Mouse (Mus musculus) left cerebral cortex, postnatal 36 days (tissue): Measurements from ENCODE around the gene F830045P16Rik. TPM values are rescaled to one million over a fixed set of nuclear protein-coding genes. Genes with fewer than 3 reads are reported as not detected.
"Not testable (repeated sequence)": the region's sequence is repeated elsewhere in the genome, so short reads cannot be mapped to it uniquely, and the experiment has no call there.

Experiments
- DNase-seq, 2 experiments: peaks; one replicate each; pipeline ENCODE4 v3.0.0; 2021 to 2022; ENCODE audit warnings: low spot score in 2 of 2, mixed read lengths in 1 of 2
- intact Hi-C: fragments of 180-260 bp; cut with DNase I; formaldehyde crosslinking; loops from one replicate; pipeline ENCODE4 v1.15.1; 2025
- total RNA-seq, 2 experiments: library from RNA; stranded (reverse); gene quantifications; 2 replicates each; pipeline ENCODE4 v1.2.3; 2021

The F830045P16Rik gene
- total RNA-seq, 2 experiments from 2014 or later, result 0.68 to 1.1 TPM

- intact Hi-C loops, result no loop called here
- no peak for DNase-seq
Measured at GRCm38 (mm10) chr2:129513546-129514400, 22.6 kb downstream of the F830045P16Rik start.

DNA sequence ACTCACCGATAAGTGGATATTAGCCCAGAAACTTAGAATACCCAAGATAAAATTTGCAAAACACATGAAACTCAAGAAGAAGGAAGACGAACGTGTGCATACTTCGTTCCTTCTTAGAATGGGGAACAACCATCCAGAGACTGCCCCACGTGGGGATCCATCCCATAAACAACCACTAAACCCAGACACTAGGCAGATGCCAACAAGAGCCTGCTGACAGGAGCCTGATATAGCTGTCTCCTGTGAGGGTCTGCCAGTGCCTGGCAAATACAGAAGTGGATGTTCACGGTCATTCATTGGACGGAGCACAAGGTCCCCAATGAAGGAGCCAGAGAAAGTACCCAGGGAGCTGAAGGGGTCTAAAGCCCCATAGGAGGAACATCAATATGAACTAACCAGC lies 24.3 kb downstream of the F830045P16Rik start:
- intact Hi-C loops, DNase-seq: not testable (repeated sequence)

- intact Hi-C loops, result loop anchor here (2.0 to 5.0 kb wide), 3 partner anchors 90 to 370 kb away; partner anchors contain the start of gene Sirpa
- peak; percentile 38 to 62 for DNase-seq
Measured at GRCm38 (mm10) chr2:129502641-129503040, 33.8 kb downstream of the F830045P16Rik start.

DNA sequence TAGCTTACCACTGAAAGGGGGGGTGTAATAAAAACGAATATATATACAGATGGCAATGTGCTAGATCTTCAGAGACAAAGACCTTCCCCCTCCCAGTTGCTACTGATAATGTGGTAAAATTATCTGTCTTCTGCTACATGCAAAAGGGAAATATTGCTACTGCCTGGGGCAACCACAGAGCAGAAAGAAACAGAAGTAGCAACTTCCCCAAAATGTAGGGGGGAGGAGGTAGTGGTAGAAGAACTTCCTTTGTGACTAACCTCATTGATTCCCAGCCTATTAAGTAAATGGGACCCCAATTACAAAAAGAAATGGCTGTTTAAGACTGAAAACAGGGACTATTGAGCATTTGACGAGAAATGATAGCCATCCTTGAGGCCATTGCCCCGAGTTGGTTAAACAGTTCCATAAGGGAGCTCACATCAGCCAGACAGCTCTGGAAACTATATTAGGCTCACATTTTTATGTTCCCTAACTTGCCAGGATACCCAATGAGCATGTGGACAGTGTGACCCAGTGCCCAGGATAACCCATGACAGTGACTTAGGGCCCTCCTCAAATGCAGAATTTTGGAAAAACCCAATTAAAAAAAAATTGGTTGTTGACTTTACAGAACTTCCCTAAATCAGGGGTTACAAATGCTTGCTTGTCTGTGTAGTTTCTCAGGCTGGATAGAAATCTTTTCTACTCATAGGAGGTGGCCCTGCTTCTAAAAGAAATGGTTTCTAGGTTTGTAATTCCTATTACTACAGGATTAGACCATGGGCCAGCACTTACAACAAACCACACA lies 46.7 kb downstream of the F830045P16Rik start:
- DNase-seq, result no peak
- intact Hi-C loops, result no loop called here

- no peak for DNase-seq
- intact Hi-C loops, result no loop called here
Measured at GRCm38 (mm10) chr2:129483150-129483549, 53.3 kb downstream of the F830045P16Rik start.

DNA sequence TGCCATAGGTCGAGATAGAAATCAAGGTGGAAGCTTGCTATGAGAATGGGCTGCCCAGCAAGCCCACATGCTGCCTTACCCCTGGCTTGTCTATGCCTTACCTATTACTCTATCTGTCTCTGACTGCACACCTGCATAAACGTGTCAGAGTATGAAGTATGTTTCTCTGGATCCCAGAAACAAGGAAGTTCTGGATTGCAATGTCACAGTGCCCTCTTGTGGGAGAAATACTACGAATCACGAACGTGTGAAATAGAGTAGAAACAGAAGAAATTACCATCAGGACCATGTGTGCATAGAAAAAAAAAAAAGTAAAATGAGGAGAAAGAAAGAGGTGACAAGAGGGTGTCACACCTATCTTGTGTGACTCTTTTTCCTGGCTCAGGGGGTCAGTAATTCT lies 64.5 kb downstream of the F830045P16Rik start:
- DNase-seq, result peak in 1 of 2 experiments; percentile 18
- intact Hi-C loops, result no loop called here

DNA sequence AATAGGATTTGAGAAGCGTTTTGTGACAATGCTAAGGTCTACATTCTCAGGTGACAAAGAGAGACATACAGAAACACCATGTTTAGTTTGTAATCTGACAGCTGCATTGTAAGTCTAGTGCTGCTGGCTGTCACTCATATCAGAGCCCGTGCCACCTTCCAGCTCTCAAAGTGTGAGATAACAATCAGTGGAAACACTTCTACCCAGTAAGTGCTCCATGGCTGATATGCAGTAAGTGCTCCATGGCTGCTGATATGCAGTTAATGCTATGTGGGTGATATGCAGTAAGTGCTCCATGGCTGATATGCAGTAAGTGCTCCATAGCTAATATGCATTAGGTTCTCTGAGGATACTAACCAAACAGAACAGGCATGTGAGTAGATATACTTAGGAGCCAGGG lies 65.6 kb downstream of the F830045P16Rik start:
- DNase-seq, result no peak
- intact Hi-C loops, result no loop called here

GRCm38 (mm10) chr2:129438772-129439171 lies 97.6 kb downstream of the F830045P16Rik start:
- DNase-seq, result not testable (repeated sequence)
- intact Hi-C loops, result loop anchor here (10.0 kb wide), 2 partner anchors 144 to 264 kb away; partner anchors contain the start of gene Ckap2l

DNA sequence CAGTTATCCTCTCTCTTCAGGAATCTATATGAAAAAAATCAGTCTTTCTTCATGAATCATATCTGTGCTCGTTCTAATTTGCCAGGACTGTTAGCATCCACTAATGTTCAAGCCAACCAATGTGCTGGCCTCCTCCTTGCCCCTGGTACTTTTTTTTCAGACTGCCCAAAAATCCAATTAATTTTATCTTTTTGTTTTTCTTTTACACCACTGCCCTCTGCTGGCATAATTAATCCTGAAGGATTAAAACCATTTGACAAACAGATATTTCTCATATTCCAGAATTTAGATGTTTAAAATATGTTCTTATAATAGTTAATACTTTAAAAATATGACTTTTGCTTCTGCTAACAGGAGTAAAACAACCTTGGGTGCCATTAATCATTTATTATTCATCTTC lies 101.2 kb downstream of the F830045P16Rik start:
- DNase-seq, result no peak
- intact Hi-C loops, result loop anchor here (10.0 kb wide), 2 partner anchors 140 to 260 kb away; partner anchors contain the start of gene Ckap2l

- DNase-seq, result no peak
- intact Hi-C loops, result no loop called here
Measured at GRCm38 (mm10) chr2:129423741-129424140, 112.7 kb downstream of the F830045P16Rik start.

GRCm38 (mm10) chr2:129420897-129421561 lies 115.4 kb downstream of the F830045P16Rik start:
- DNase-seq, result no peak
- intact Hi-C loops, result no loop called here

DNA sequence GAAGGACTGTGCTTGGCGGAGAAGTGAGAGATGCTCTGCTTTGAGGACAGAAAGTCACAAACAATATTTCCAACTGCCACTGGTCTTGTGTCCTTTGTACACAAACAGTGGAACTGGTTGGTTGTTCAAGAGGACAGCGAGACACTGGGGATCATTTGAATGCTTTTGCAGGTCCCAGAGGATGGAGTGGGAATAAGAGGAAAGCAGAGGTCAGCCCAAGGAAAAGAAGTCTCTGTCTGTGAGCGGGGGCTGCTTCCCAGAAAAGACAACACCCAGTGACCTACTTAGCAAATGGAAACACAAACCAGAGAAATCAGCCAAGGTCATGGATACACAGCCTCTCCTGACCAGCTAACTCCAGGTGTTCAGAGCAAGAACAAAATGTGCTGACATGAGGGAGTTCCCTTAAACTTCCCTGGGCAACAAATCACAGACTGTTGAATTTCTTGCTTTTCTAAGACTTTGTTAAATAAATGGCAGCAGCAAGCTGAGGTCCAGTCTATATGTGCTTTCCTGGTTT lies 117.0 kb downstream of the F830045P16Rik start:
- no peak for DNase-seq
- intact Hi-C loops, result no loop called here

DNA sequence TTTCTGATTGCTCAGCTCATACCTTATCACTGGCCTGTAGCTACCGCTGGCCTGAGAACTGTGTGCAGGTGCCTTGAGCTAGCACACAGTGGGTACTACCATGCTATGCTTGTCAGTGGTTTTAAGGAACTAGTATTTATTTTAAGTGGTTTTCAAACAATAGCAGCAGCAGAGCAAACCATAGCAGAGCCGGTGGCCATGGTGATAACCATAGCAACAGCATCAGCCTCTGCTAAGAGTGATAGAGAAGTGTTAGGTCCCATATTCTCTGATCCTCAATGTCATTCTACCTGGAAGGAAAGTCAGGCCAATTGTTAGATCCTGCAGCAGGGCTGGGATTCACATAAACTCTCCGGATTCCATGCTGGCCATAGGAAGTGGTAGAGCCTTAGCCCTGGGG lies 121.8 kb downstream of the F830045P16Rik start:
- intact Hi-C loops, result no loop called here
- no peak for DNase-seq

GRCm38 (mm10) chr2:129413488-129413887 lies 122.9 kb downstream of the F830045P16Rik start:
- intact Hi-C loops, result no loop called here
- DNase-seq, result no peak

DNA sequence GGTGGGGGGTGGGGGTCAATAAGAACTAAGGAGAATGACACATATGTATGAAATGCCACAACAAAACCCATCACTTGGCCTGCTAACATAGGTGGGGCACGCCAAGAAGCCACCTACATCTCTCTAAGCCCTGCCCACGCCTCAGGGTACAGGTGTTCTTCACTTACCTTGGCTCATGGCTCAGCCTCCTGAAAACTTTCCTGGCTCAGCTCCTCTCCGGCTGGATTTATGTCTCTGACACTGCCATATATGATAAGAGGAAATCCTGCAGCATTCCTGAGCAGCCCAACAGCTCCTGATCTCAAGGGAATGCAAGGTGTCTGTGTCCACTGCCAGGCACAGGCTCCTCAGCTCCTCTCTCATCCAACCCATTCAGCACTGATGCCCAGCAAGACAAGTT lies 124.8 kb downstream of the F830045P16Rik start:
- intact Hi-C loops, result no loop called here
- no peak for DNase-seq

- no peak for DNase-seq
- intact Hi-C loops, result no loop called here
Measured at GRCm38 (mm10) chr2:129410344-129410743, 126.1 kb downstream of the F830045P16Rik start.

DNA sequence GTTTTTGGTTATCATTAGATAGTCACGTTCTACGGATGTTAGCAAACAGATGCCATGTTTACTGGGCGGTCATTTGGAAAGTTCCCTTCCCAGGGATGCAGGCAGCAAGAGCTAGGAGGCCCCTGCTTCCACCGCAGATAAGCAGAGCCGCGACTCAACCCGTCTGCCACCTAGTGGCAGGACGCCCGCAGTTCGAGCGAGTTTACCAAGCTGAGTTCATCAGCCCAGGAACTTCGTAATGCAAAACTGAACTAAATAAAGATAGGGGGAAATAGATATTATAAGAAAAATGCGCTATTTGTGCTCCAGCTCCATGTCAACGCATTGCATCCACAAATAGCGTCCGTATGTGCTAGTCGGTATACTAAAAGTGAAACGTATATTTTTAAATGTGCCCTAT lies 127.9 kb downstream of the F830045P16Rik start:
- intact Hi-C loops, result loop anchor here (2.0 to 10.0 kb wide), 3 partner anchors 46 to 234 kb away; partner anchors contain the start of gene Ckap2l

More for the DNA sequence above, 127.9 kb downstream of the F830045P16Rik start:
- DNase-seq, result peak; percentile 85 to 89
